Mouse (Mus musculus) embryonic facial prominence, embryonic 12.5 days (tissue): Measurements from ENCODE around the gene Mdga1. TPM values are rescaled to one million over a fixed set of nuclear protein-coding genes. Genes with fewer than 3 reads are reported as not detected.

ENCODE experiments used
- ATAC-seq: fragments of 200-750 bp; cut with Nextera tagmentation; 2 replicates; pipeline ENCODE4 v1.8.0; 2017; ENCODE audit not compliant: insufficient number of reproducible peaks, insufficient read depth, low FRiP score, low TSS enrichment
- H3K27ac ChIP-seq: fragments of 300-500 bp; sonication (generic); 2 replicates; pipeline ENCODE4 v1.5.1; 2016; ENCODE audit warnings: mild to moderate bottlenecking
- H3K27me3 ChIP-seq: fragments of 300-500 bp; sonication (generic); 2 replicates; pipeline ENCODE4 v1.6.1; 2016; ENCODE audit warnings: mild to moderate bottlenecking, moderate library complexity
- H3K36me3 ChIP-seq: fragments of 300-500 bp; sonication (generic); 2 replicates; pipeline ENCODE4 v1.6.1; 2016; ENCODE audit warnings: mild to moderate bottlenecking
- H3K4me1 ChIP-seq: fragments of 300-500 bp; sonication (generic); 2 replicates; pipeline ENCODE4 v1.6.1; 2016
- H3K4me2 ChIP-seq: fragments of 300-500 bp; sonication (generic); replicated peaks from 2 replicates; pipeline ENCODE4 v1.6.1; 2016; ENCODE audit warnings: mild to moderate bottlenecking, moderate library complexity
- H3K4me3 ChIP-seq: fragments of 300-500 bp; sonication (generic); 2 replicates; pipeline ENCODE4 v1.5.1; 2016; ENCODE audit warnings: mild to moderate bottlenecking
- H3K9ac ChIP-seq: fragments of 300-500 bp; sonication (generic); 2 replicates; pipeline ENCODE4 v1.6.1; 2016; ENCODE audit warnings: mild to moderate bottlenecking, moderate library complexity
- H3K9me3 ChIP-seq: fragments of 300-500 bp; sonication (generic); 2 replicates; pipeline ENCODE4 v1.6.1; 2016; ENCODE audit warnings: mild to moderate bottlenecking, moderate library complexity
- WGBS: fragments of 180-500 bp; shearing (Covaris S2); methylation state at CpG from one replicate; pipeline ENCODE4 v1.1.7; 2016; 5-methylcytosine and 5-hydroxymethylcytosine counted together
- polyA plus RNA-seq: library from polyadenylated mRNA; unstranded; fragments of >200 nt; fragmentation: Nextera tagmentation; extraction: Ambion mirVana; gene quantifications from 2 replicates; pipeline ENCODE4 v1.2.1, GENCODE M21; 2016

Gene Mdga1
- polyA plus RNA-seq, 1 experiment from 2014 or later: 4.0 TPM

- no peak overlapping the region for H3K4me3 ChIP-seq
- H3K9me3 ChIP-seq: no peaks in the 10 kb centered on the region
- H3K4me1 ChIP-seq: peaks cover 16% of the 10 kb centered on the region
- no peak overlapping the region for H3K27ac ChIP-seq
- WGBS: 7% methylated on average over 3 of the region's 3 CpGs
- H3K4me2 ChIP-seq: no peak overlapping the region
- H3K9ac ChIP-seq: no peak overlapping the region
- 0 out of 2 replicates have a peak, but pooled peaks cover 2% of the 10 kb centered on the region for H3K27me3 ChIP-seq
- ATAC-seq: no peak
- no peaks in the 10 kb centered on the region for H3K36me3 ChIP-seq
Measured at GRCm38 (mm10) chr17:29916968-29917367, 52.9 kb downstream of the Mdga1 start.

GRCm38 (mm10) chr17:29915820-29916219 lies 54.1 kb downstream of the Mdga1 start:
- Histone ChIP-seq H3K4me1 (peaks cover 14% of the 10 kb centered on the region), H3K9ac (no peak overlapping the region), H3K27ac (no peak overlapping the region), H3K9me3 (no peaks in the 10 kb centered on the region), H3K4me3 (no peak overlapping the region), H3K27me3 (0 out of 2 replicates have a peak, but pooled peaks cover 2% of the 10 kb centered on the region), H3K36me3 (no peaks in the 10 kb centered on the region), H3K4me2 (no peak overlapping the region)
- no peak for ATAC-seq
- WGBS: 47% methylated on average over 10 of the region's 10 CpGs

GRCm38 (mm10) chr17:29913301-29913965 lies 56.5 kb downstream of the Mdga1 start:
- no peaks in the 10 kb centered on the region for H3K9me3 ChIP-seq
- 89% methylated on average over 16 of the region's 16 CpGs for WGBS

DNA sequence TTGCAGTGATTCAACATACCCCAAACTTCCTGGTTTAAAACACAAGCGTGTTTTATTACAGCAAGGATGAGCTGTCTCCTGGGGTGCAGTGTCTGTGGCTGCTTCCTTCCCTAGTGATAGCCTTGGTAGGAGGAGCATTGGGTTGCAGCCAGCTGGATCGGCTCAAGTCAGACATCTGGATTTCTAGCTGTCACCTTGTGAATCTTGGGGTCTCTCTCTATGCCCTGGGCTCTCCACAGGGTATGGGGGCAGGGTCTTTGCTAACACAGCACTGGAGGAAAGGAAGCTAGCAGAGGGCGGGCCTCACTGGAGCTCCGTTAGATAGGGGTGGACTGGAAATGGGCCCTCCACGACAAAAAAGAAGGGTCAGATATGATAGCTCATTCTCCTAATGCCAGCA lies 57.2 kb downstream of the Mdga1 start:
- no peak overlapping the region for H3K4me2 ChIP-seq
- H3K9ac ChIP-seq: no peak overlapping the region
- 61% methylated on average over 5 of the region's 5 CpGs for WGBS
- H3K36me3 ChIP-seq: no peaks in the 10 kb centered on the region
- H3K9me3 ChIP-seq: no peaks in the 10 kb centered on the region
- ATAC-seq: no peak
- no peak overlapping the region for H3K4me3 ChIP-seq
- no peak overlapping the region for H3K27ac ChIP-seq
- peaks cover 9% of the 10 kb centered on the region for H3K4me1 ChIP-seq
- no peaks in the 10 kb centered on the region for H3K27me3 ChIP-seq

More at GRCm38 (mm10) chr17:29913301-29913965, 56.5 kb downstream of the Mdga1 start:
- Histone ChIP-seq H3K27ac (no peak overlapping the region), H3K4me2 (no peak overlapping the region), H3K4me3 (no peak overlapping the region), H3K36me3 (no peaks in the 10 kb centered on the region), H3K4me1 (peaks cover 9% of the 10 kb centered on the region), H3K27me3 (no peaks in the 10 kb centered on the region), H3K9ac (no peak overlapping the region)
- no peak for ATAC-seq

GRCm38 (mm10) chr17:29909031-29909430 lies 60.9 kb downstream of the Mdga1 start:
- Histone ChIP-seq H3K9ac (no peak overlapping the region), H3K9me3 (no peaks in the 10 kb centered on the region), H3K4me3 (no peak overlapping the region), H3K4me1 (no peaks in the 10 kb centered on the region), H3K27ac (no peak overlapping the region), H3K36me3 (no peaks in the 10 kb centered on the region), H3K4me2 (no peak overlapping the region), H3K27me3 (no peaks in the 10 kb centered on the region)
- ATAC-seq: no peak
- WGBS: 95% methylated on average over 7 of the region's 7 CpGs

- Histone ChIP-seq H3K9ac (no peak overlapping the region), H3K4me2 (no peak overlapping the region), H3K4me3 (no peak overlapping the region), H3K9me3 (no peaks in the 10 kb centered on the region), H3K27ac (no peak overlapping the region), H3K27me3 (no peaks in the 10 kb centered on the region), H3K4me1 (0 out of 2 replicates have a peak, but pooled peaks cover 5% of the 10 kb centered on the region), H3K36me3 (no peaks in the 10 kb centered on the region; the same call in 1 of the 2 replicates)
- ATAC-seq: no peak
- 63% methylated on average over 5 of the region's 5 CpGs for WGBS
Measured at GRCm38 (mm10) chr17:29904694-29905093, 65.2 kb downstream of the Mdga1 start.

DNA sequence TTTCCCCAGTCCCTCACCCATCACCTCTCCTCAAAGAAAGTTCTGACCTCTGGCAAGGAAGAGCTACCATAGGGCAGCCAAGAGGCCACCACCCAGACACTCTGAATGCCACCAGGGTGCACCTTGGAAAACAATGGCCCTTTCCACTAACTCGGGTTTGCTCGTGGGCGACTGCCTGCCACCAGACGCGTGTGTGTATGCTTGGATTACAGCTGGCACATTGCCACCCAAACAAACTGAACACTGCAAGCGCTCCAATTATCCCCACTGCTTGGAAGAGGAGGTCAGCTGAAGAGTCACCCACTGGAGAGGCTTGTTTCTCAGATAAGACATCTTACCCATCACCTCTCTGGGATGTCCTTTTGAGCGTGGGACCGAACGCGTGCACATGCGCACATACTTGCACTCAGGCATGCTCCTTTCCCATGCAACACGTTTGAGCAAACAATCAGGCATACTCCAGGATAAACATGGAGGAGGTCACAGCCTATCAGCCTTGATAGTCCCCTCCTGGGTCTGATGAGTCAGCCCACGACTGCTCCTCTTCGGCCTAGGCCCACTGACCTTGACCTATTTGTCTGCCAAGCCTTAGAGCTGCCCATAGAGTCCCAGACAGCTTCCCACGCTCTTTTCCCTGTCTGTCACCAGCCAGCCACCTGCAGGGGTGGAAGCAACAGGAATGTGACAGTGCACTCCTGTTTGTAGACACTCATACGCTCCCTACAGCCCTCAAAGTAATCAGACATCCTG lies 67.3 kb downstream of the Mdga1 start:
- no peak overlapping the region for H3K4me2 ChIP-seq
- no peak overlapping the region for H3K27ac ChIP-seq
- no peaks in the 10 kb centered on the region for H3K9me3 ChIP-seq
- H3K36me3 ChIP-seq: no peaks in the 10 kb centered on the region; the same call in 1 of the 2 replicates
- H3K4me3 ChIP-seq: no peak overlapping the region
- whole genome bisulfite sequencing: 72% methylated on average over 16 of the region's 16 CpGs
- no peak overlapping the region for H3K9ac ChIP-seq
- H3K27me3 ChIP-seq: no peaks in the 10 kb centered on the region
- ATAC-seq: no peak
- H3K4me1 ChIP-seq: 0 out of 2 replicates have a peak, but pooled peaks cover 5% of the 10 kb centered on the region

DNA sequence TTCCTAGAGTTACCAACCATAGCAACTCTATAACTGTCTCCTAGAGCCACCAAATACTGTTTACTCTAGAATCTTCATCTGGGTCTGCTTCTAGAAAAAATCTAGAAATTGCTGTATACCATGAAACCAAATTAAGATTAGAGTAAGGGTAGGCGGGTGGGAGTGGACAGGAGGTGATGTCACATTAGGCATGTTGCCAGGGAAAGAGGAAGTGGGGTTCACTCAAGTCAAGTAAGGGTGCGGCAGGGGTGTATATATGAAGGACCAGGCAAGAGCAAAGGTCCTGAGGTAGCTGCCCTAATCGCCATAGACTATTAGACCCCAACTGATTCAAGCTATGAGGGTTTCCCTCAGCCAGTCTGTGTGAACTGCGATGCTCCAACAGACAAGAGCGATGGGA lies 69.6 kb downstream of the Mdga1 start:
- 92% methylated on average over 5 of the region's 5 CpGs for WGBS
- H3K9ac ChIP-seq: no peak overlapping the region
- no peak overlapping the region for H3K27ac ChIP-seq
- no peaks in the 10 kb centered on the region for H3K27me3 ChIP-seq
- no peaks in the 10 kb centered on the region for H3K9me3 ChIP-seq
- H3K4me2 ChIP-seq: no peak overlapping the region
- peaks cover 18% of the 10 kb centered on the region for H3K4me1 ChIP-seq
- no peaks in the 10 kb centered on the region; the same call in 1 of the 2 replicates for H3K36me3 ChIP-seq
- no peak for ATAC-seq
- no peak overlapping the region for H3K4me3 ChIP-seq

GRCm38 (mm10) chr17:29896181-29897054 lies 73.5 kb downstream of the Mdga1 start:
- Histone ChIP-seq H3K9ac (no peak overlapping the region), H3K4me2 (no peak overlapping the region), H3K9me3 (no peaks in the 10 kb centered on the region), H3K36me3 (no peaks in the 10 kb centered on the region), H3K4me1 (peaks cover 13% of the 10 kb centered on the region), H3K27ac (no peak overlapping the region), H3K4me3 (no peak overlapping the region), H3K27me3 (peaks cover 3% of the 10 kb centered on the region)
- ATAC-seq: peak; percentile 25; the same call in 1 of the 2 replicates
- 8% methylated on average over 7 of the region's 7 CpGs for whole genome bisulfite sequencing

- peaks cover 12% of the 10 kb centered on the region for H3K27me3 ChIP-seq
- H3K9me3 ChIP-seq: no peaks in the 10 kb centered on the region
- H3K4me2 ChIP-seq: no peak overlapping the region
- H3K27ac ChIP-seq: no peak overlapping the region
- 49% methylated on average over 5 of the region's 5 CpGs for WGBS
- H3K9ac ChIP-seq: no peak overlapping the region
- ATAC-seq: no peak
- H3K36me3 ChIP-seq: no peaks in the 10 kb centered on the region
- H3K4me3 ChIP-seq: no peak overlapping the region
- H3K4me1 ChIP-seq: peaks cover 13% of the 10 kb centered on the region
Measured at GRCm38 (mm10) chr17:29895566-29895965, 74.3 kb downstream of the Mdga1 start.

DNA sequence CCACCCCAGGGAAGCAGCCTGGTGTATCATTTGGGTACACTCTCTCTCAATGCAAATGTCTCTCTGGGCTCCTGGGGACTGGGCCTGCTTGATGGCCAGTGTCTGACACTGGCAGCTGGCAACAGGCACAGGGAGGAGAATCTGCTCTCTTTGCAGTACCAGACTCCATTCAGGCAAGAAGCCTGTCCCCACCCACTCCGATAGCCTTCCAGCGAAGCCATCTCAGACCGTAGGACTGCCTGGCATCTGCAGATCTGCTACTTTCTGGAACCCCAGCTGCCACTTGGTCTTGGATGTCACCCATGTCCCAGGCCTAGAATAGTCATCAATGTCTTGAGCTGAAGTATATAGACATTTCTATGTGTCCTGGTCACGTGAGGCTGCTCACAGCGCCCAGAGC lies 74.9 kb downstream of the Mdga1 start:
- WGBS: 83% methylated on average over 5 of the region's 5 CpGs
- Histone ChIP-seq H3K9ac (no peak overlapping the region), H3K4me1 (peaks cover 13% of the 10 kb centered on the region), H3K36me3 (no peaks in the 10 kb centered on the region), H3K4me2 (no peak overlapping the region), H3K9me3 (no peaks in the 10 kb centered on the region), H3K4me3 (no peak overlapping the region), H3K27me3 (peaks cover 18% of the 10 kb centered on the region), H3K27ac (no peak overlapping the region)
- ATAC-seq: no peak
